Mouse (Mus musculus): ENCODE results near the gene Cgas. TPM values are rescaled to one million over a fixed set of nuclear protein-coding genes. Genes with fewer than 3 reads are reported as not detected.

Cgas gene
- polyA plus RNA-seq, 1 experiment, result 1.5 TPM

- 34% methylated on average over 5 of the region's 5 CpGs for WGBS
These were observed 34.0 kb upstream of the Cgas start for GRCm38 (mm10) chr9:78477021-78477551.

DNA sequence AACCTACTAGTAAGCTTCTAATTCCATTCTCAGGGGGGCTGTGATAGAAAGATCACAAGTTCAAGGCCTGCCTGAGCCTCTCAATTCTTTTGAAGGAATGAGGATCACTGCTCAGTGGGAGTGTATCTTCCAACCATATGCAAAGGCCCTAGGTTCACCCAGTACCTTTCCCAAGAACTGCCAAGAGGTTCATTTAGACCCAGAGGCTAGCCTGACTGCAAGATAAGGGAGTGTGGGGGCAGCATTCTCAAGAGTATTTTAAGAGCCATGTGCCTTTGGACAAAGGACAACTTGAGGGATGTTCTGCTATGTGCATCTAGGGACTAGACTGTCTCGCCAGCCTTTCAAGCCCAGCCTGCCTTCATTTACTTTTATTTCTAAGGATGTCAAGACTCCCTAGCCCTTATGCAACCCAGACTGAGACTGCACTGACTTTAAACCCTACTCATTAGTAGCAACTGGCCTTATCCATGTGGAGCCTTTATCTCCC, 33.5 kb upstream of the Cgas start:
- DNase-seq, result no peak
- no peak overlapping the region for H3K4me3 ChIP-seq (ENCODE audit: control insufficient read depth, insufficient read depth, low read length)
- no peak overlapping the region for H3K27ac ChIP-seq (ENCODE audit: control insufficient read depth, insufficient read depth, low read length)
- no peaks in the 10 kb centered on the region for H3K4me1 ChIP-seq (replicated peaks; ENCODE audit: control insufficient read depth, insufficient read depth, low read length)
- H3K36me3 ChIP-seq (ENCODE audit: control insufficient read depth, insufficient read depth, low read length), result peaks cover 35% of the 10 kb centered on the region
- no peak for TF ChIP-seq CTCF (IDR thresholded peaks at IDR 0.05; ENCODE audit: borderline replicate concordance, control insufficient read depth, extremely low read depth, insufficient read depth, low read length, poor library complexity)
- TF ChIP-seq POLR2A (IDR thresholded peaks at IDR 0.05; ENCODE audit: control insufficient read depth, extremely low read depth, insufficient read depth, low read length, poor library complexity), result no peak
- H3K27me3 ChIP-seq (ENCODE audit: control insufficient read depth, insufficient read depth, low read length), result no peaks in the 10 kb centered on the region
- 63% methylated on average over 1 of the region's 1 CpGs for WGBS

More at GRCm38 (mm10) chr9:78477021-78477551, 34.0 kb upstream of the Cgas start:
- no peak for DNase-seq
- Histone ChIP-seq H3K4me3 (ENCODE audit: control insufficient read depth, insufficient read depth, low read length) (no peak overlapping the region), H3K27me3 (ENCODE audit: control insufficient read depth, insufficient read depth, low read length) (no peaks in the 10 kb centered on the region), H3K27ac (ENCODE audit: control insufficient read depth, insufficient read depth, low read length) (no peak overlapping the region), H3K36me3 (ENCODE audit: control insufficient read depth, insufficient read depth, low read length) (peaks cover 35% of the 10 kb centered on the region), H3K4me1 (replicated peaks; ENCODE audit: control insufficient read depth, insufficient read depth, low read length) (peaks cover 2% of the 10 kb centered on the region; the same call in 1 of the 2 replicates)
- TF ChIP-seq POLR2A (IDR thresholded peaks at IDR 0.05; ENCODE audit: control insufficient read depth, extremely low read depth, insufficient read depth, low read length, poor library complexity) (no peak), CTCF (IDR thresholded peaks at IDR 0.05; ENCODE audit: borderline replicate concordance, control insufficient read depth, extremely low read depth, insufficient read depth, low read length, poor library complexity) (no peak)

- no peak overlapping the region for H3K27ac ChIP-seq (ENCODE audit: control insufficient read depth, insufficient read depth, low read length)
- H3K4me1 ChIP-seq (replicated peaks; ENCODE audit: control insufficient read depth, insufficient read depth, low read length), result no peaks in the 10 kb centered on the region
- no peak for DNase-seq
- WGBS, result 89% methylated on average over 4 of the region's 4 CpGs
- H3K27me3 ChIP-seq (ENCODE audit: control insufficient read depth, insufficient read depth, low read length), result no peaks in the 10 kb centered on the region
- H3K36me3 ChIP-seq (ENCODE audit: control insufficient read depth, insufficient read depth, low read length), result peaks cover 35% of the 10 kb centered on the region
- no peak for TF ChIP-seq CTCF (IDR thresholded peaks at IDR 0.05; ENCODE audit: borderline replicate concordance, control insufficient read depth, extremely low read depth, insufficient read depth, low read length, poor library complexity)
- no peak overlapping the region for H3K4me3 ChIP-seq (ENCODE audit: control insufficient read depth, insufficient read depth, low read length)
These were observed 32.8 kb upstream of the Cgas start for GRCm38 (mm10) chr9:78475873-78476272.

GRCm38 (mm10) chr9:78475383-78475780, 32.3 kb upstream of the Cgas start:
- Histone ChIP-seq H3K27me3 (ENCODE audit: control insufficient read depth, insufficient read depth, low read length) (no peaks in the 10 kb centered on the region), H3K27ac (ENCODE audit: control insufficient read depth, insufficient read depth, low read length) (no peak overlapping the region), H3K4me3 (ENCODE audit: control insufficient read depth, insufficient read depth, low read length) (no peak overlapping the region), H3K36me3 (ENCODE audit: control insufficient read depth, insufficient read depth, low read length) (peaks cover 39% of the 10 kb centered on the region), H3K4me1 (replicated peaks; ENCODE audit: control insufficient read depth, insufficient read depth, low read length) (no peaks in the 10 kb centered on the region)
- no peak for TF ChIP-seq CTCF (IDR thresholded peaks at IDR 0.05; ENCODE audit: borderline replicate concordance, control insufficient read depth, extremely low read depth, insufficient read depth, low read length, poor library complexity)
- TF ChIP-seq POLR2A (IDR thresholded peaks at IDR 0.05; ENCODE audit: control insufficient read depth, extremely low read depth, insufficient read depth, low read length, poor library complexity), result no peak
- WGBS, result 86% methylated on average over 2 of the region's 2 CpGs
- DNase-seq, result no peak

- DNase-seq, result no peak
- TF ChIP-seq POLR2A (IDR thresholded peaks at IDR 0.05; ENCODE audit: control insufficient read depth, extremely low read depth, insufficient read depth, low read length, poor library complexity) (no peak), CTCF (IDR thresholded peaks at IDR 0.05; ENCODE audit: borderline replicate concordance, control insufficient read depth, extremely low read depth, insufficient read depth, low read length, poor library complexity) (no peak)
- Histone ChIP-seq H3K4me3 (ENCODE audit: control insufficient read depth, insufficient read depth, low read length) (no peak overlapping the region), H3K27ac (ENCODE audit: control insufficient read depth, insufficient read depth, low read length) (no peak overlapping the region), H3K4me1 (replicated peaks; ENCODE audit: control insufficient read depth, insufficient read depth, low read length) (no peaks in the 10 kb centered on the region), H3K27me3 (ENCODE audit: control insufficient read depth, insufficient read depth, low read length) (no peaks in the 10 kb centered on the region), H3K36me3 (ENCODE audit: control insufficient read depth, insufficient read depth, low read length) (peaks cover 44% of the 10 kb centered on the region)
- 93% methylated on average over 5 of the region's 5 CpGs for WGBS
These were observed 31.8 kb upstream of the Cgas start for GRCm38 (mm10) chr9:78474771-78475382.

GRCm38 (mm10) chr9:78474270-78474669, 31.2 kb upstream of the Cgas start:
- no peaks in the 10 kb centered on the region for H3K27me3 ChIP-seq (ENCODE audit: control insufficient read depth, insufficient read depth, low read length)
- TF ChIP-seq POLR2A (IDR thresholded peaks at IDR 0.05; ENCODE audit: control insufficient read depth, extremely low read depth, insufficient read depth, low read length, poor library complexity), result no peak
- TF ChIP-seq CTCF (IDR thresholded peaks at IDR 0.05; ENCODE audit: borderline replicate concordance, control insufficient read depth, extremely low read depth, insufficient read depth, low read length, poor library complexity), result no peak
- WGBS, result 92% methylated on average over 2 of the region's 2 CpGs
- H3K36me3 ChIP-seq (ENCODE audit: control insufficient read depth, insufficient read depth, low read length), result peaks cover 38% of the 10 kb centered on the region
- DNase-seq, result no peak
- no peaks in the 10 kb centered on the region for H3K4me1 ChIP-seq (replicated peaks; ENCODE audit: control insufficient read depth, insufficient read depth, low read length)
- no peak overlapping the region for H3K27ac ChIP-seq (ENCODE audit: control insufficient read depth, insufficient read depth, low read length)
- H3K4me3 ChIP-seq (ENCODE audit: control insufficient read depth, insufficient read depth, low read length), result no peak overlapping the region
